Comparison of ENCODE assay signal across 11 mouse cellular contexts in genomic region chrX:42361400-42362028, GRCm38 (mm10).
DNase-seq lines count a peak whose midpoint lies in the region; ATAC-seq lines count a peak whose summit lies in the region.
"Had no signal": no experiment of that assay in that cellular context is flagged by ENCODE, and none has a peak within 500 bp of the region (broad histone marks: within the 10 kb centered on the region; RNA-seq: fewer than 3 reads in every experiment).

No protein-coding gene starts in this region.

- H3K4me3 ChIP-seq in hindbrain, embryonic 10.5 days, result peak overlapping the region; percentile 36; the same call in 1 of the 2 replicates
- H3K4me3 ChIP-seq in midbrain, embryonic 15.5 days, result no peak overlapping the region

- peak overlapping the region; percentile 42 for H3K4me2 ChIP-seq in midbrain, embryonic 15.5 days

- DNase-seq in ZHBTc4 (ENCODE audit: low read depth, low spot score), result peak; percentile 9
- DNase-seq in embryo, embryonic 9.5 days (ENCODE audit: extremely low spot score), result peak; percentile 29
- DNase-seq in hindbrain, embryonic 10.5 days (ENCODE audit: low spot score), result peak; percentile 56
- DNase-seq in frontal cortex, adult 2 months (ENCODE audit: extremely low spot score in 1 of 2, low spot score in 1 of 2), result no peak
- DNase-seq in c-Kit-positive CD71-positive TER-119-positive erythroid progenitor cells, embryonic 14.5 days (ENCODE audit: low spot score), result no peak
- no peak for DNase-seq in heart, postnatal 10 days
- DNase-seq: adrenal gland, postnatal 36 days; cerebellum, postnatal 36 days; gastrocnemius, postnatal 10 days; lung, adult 18-20 months had no signal

- H3K27ac ChIP-seq in hindbrain, embryonic 10.5 days, result peak overlapping the region; percentile 83
- H3K27ac ChIP-seq in midbrain, embryonic 15.5 days, result peak overlapping the region; percentile 78

- H3K9me3 ChIP-seq in hindbrain, embryonic 10.5 days, result no peaks in the 10 kb centered on the region
- no peaks in the 10 kb centered on the region for H3K9me3 ChIP-seq in midbrain, embryonic 15.5 days

- peak; percentile 86 for ATAC-seq in midbrain, embryonic 15.5 days (replicated peaks)

- H3K9ac ChIP-seq in midbrain, embryonic 15.5 days, result no peak overlapping the region

- intact Hi-C loops in heart, postnatal 10 days (cut with DNase I), result loop anchor here (10.0 kb wide), 1 partner anchor 173 kb away; no protein-coding TSS in a partner anchor

- WGBS in hindbrain, embryonic 10.5 days, result 21% methylated on average over 15 of the region's 15 CpGs
- 15% methylated on average over 15 of the region's 15 CpGs for WGBS in midbrain, embryonic 15.5 days

- H3K4me1 ChIP-seq in hindbrain, embryonic 10.5 days (replicated peaks), result peaks cover 6% of the 10 kb centered on the region; the same call in 1 of the 2 replicates
- peaks cover 10% of the 10 kb centered on the region for H3K4me1 ChIP-seq in midbrain, embryonic 15.5 days

- no peaks in the 10 kb centered on the region for H3K36me3 ChIP-seq in hindbrain, embryonic 10.5 days
- H3K36me3 ChIP-seq in midbrain, embryonic 15.5 days (replicated peaks), result no peaks in the 10 kb centered on the region

- no peaks in the 10 kb centered on the region for H3K27me3 ChIP-seq in hindbrain, embryonic 10.5 days (ENCODE audit: insufficient read depth, poor library complexity, severe bottlenecking)
- no peaks in the 10 kb centered on the region for H3K27me3 ChIP-seq in midbrain, embryonic 15.5 days (replicated peaks)

Comparison
In these comparisons a context has a peak if more than half of its experiments do, and no peak if none do; other contexts are left out.
1. DNase-seq: peak in ZHBTc4 (single experiment), embryo, embryonic 9.5 days (single experiment) and hindbrain, embryonic 10.5 days (single experiment); none in frontal cortex, adult 2 months (0 of 2), c-Kit-positive CD71-positive TER-119-positive erythroid progenitor cells, embryonic 14.5 days (single experiment) and heart, postnatal 10 days (0 of 2).